Comparison of ENCODE assay signal across 17 mouse cellular contexts in genomic region chr4:48197925-48198324, GRCm38 (mm10).
DNase-seq lines count a peak whose midpoint lies in the region; ATAC-seq and TF ChIP-seq lines count a peak whose summit lies in the region.
"Had no signal": no experiment of that assay in that cellular context is flagged by ENCODE, and none has a peak within 500 bp of the region (broad histone marks: within the 10 kb centered on the region; RNA-seq: fewer than 3 reads in every experiment).

No protein-coding gene starts in this region.

- TF ChIP-seq EP300 in liver, postnatal 0 days (IDR thresholded peaks at IDR 0.05; ENCODE audit: low read depth) = no peak

- peak; percentile 41; the same call in 1 of the 2 replicates for TF ChIP-seq CTCF in forebrain, postnatal 0 days (IDR thresholded peaks at IDR 0.05; ENCODE audit: low read depth)
- TF ChIP-seq CTCF in liver, postnatal 0 days (IDR thresholded peaks at IDR 0.05; ENCODE audit: low read depth) = peak; percentile 58

- DNase-seq in forebrain, postnatal 0 days = no peak
- DNase-seq in forebrain, embryonic 11.5 days (ENCODE audit: low spot score) = no peak
- DNase-seq in liver, postnatal 0 days = no peak
- peak; percentile 41 for DNase-seq in CD4-positive, CD25-positive, alpha-beta regulatory T cell, adult 2 months (ENCODE audit: low read depth, low spot score)
- DNase-seq in cerebellum, postnatal 4 days (ENCODE audit: low spot score in 2 of 2) = no peak
- DNase-seq in right cerebral cortex, postnatal 25 days = no peak
- DNase-seq: adrenal gland, adult 2 months; cerebellum, postnatal 10 days; heart, postnatal 14 days; kidney, postnatal 14 days; thymus, postnatal 4 days had no signal

- H3K4me2 ChIP-seq in forebrain, postnatal 0 days (ENCODE audit: low read depth) = no peak overlapping the region
- no peak overlapping the region for H3K4me2 ChIP-seq in forebrain, embryonic 11.5 days (ENCODE audit: low read depth, low read length, severe bottlenecking)
- no peak overlapping the region for H3K4me2 ChIP-seq in liver, postnatal 0 days (ENCODE audit: low read depth, low read length)
- no peak overlapping the region for H3K4me2 ChIP-seq in liver, embryonic 12.5 days
- H3K4me2 ChIP-seq: embryonic facial prominence, embryonic 12.5 days had no signal

- WGBS in forebrain, postnatal 0 days = 86% methylated on average over 3 of the region's 3 CpGs
- 92% methylated on average over 3 of the region's 3 CpGs for WGBS in forebrain, embryonic 11.5 days
- WGBS in liver, postnatal 0 days (ENCODE audit: insufficient replicate concordance) = 78% methylated on average over 3 of the region's 3 CpGs
- 78% methylated on average over 3 of the region's 3 CpGs for WGBS in liver, embryonic 12.5 days (ENCODE audit: insufficient replicate concordance)

- H3K27me3 ChIP-seq in forebrain, postnatal 0 days (ENCODE audit: insufficient read depth, low read length) = no peaks in the 10 kb centered on the region
- no peaks in the 10 kb centered on the region for H3K27me3 ChIP-seq in forebrain, embryonic 11.5 days (ENCODE audit: control insufficient read depth, insufficient read depth, low read length)
- no peaks in the 10 kb centered on the region for H3K27me3 ChIP-seq in liver, postnatal 0 days (ENCODE audit: insufficient read depth, low read length)
- H3K27me3 ChIP-seq in liver, embryonic 12.5 days (replicated peaks) = no peaks in the 10 kb centered on the region
- H3K27me3 ChIP-seq: embryonic facial prominence, embryonic 12.5 days; megakaryocyte, embryonic 14.5 days had no signal

- H3K4me3 ChIP-seq in forebrain, postnatal 0 days (ENCODE audit: low read depth, low read length) = no peak overlapping the region
- no peak overlapping the region for H3K4me3 ChIP-seq in forebrain, embryonic 11.5 days (ENCODE audit: low read depth, low read length)
- no peak overlapping the region for H3K4me3 ChIP-seq in liver, postnatal 0 days (ENCODE audit: low read depth, low read length)
- H3K4me3 ChIP-seq in liver, embryonic 12.5 days = no peak overlapping the region
- H3K4me3 ChIP-seq: embryonic facial prominence, embryonic 12.5 days; limb, embryonic 10.5 days; megakaryocyte, embryonic 14.5 days; myocyte had no signal

- H3K9ac ChIP-seq in forebrain, postnatal 0 days = no peak overlapping the region
- H3K9ac ChIP-seq in forebrain, embryonic 11.5 days (ENCODE audit: low read length) = no peak overlapping the region
- H3K9ac ChIP-seq in liver, postnatal 0 days (replicated peaks) = no peak overlapping the region
- H3K9ac ChIP-seq in liver, embryonic 12.5 days = no peak overlapping the region
- H3K9ac ChIP-seq: embryonic facial prominence, embryonic 12.5 days had no signal

- H3K27ac ChIP-seq in forebrain, postnatal 0 days (ENCODE audit: low read depth, low read length) = no peak overlapping the region
- no peak overlapping the region for H3K27ac ChIP-seq in forebrain, embryonic 11.5 days (ENCODE audit: low read depth, low read length)
- H3K27ac ChIP-seq in liver, postnatal 0 days (ENCODE audit: low read depth) = no peak overlapping the region
- H3K27ac ChIP-seq in liver, embryonic 12.5 days = no peak overlapping the region
- H3K27ac ChIP-seq: embryonic facial prominence, embryonic 12.5 days; limb, embryonic 10.5 days had no signal

- no peak for ATAC-seq in forebrain, postnatal 0 days
- ATAC-seq in forebrain, embryonic 11.5 days (replicated peaks; ENCODE audit: low FRiP score) = no peak
- no peak for ATAC-seq in liver, postnatal 0 days
- no peak for ATAC-seq in liver, embryonic 12.5 days
- peak; percentile 65 for ATAC-seq in megakaryocyte progenitor cell, adult 5-6 weeks (replicated peaks; ENCODE audit: poor library complexity)

- no peaks in the 10 kb centered on the region; the same call in 1 of the 2 replicates for H3K36me3 ChIP-seq in forebrain, postnatal 0 days (ENCODE audit: insufficient read depth)
- H3K36me3 ChIP-seq in forebrain, embryonic 11.5 days (ENCODE audit: control insufficient read depth, insufficient read depth, low read length) = no peaks in the 10 kb centered on the region
- peaks cover 20% of the 10 kb centered on the region for H3K36me3 ChIP-seq in liver, postnatal 0 days (replicated peaks; ENCODE audit: insufficient read depth, low read length)
- peaks cover 38% of the 10 kb centered on the region for H3K36me3 ChIP-seq in liver, embryonic 12.5 days

- H3K9me3 ChIP-seq in forebrain, postnatal 0 days (ENCODE audit: low read length) = no peaks in the 10 kb centered on the region
- H3K9me3 ChIP-seq in forebrain, embryonic 11.5 days (ENCODE audit: control insufficient read depth, low read length) = no peaks in the 10 kb centered on the region
- H3K9me3 ChIP-seq in liver, postnatal 0 days (ENCODE audit: low read length) = no peaks in the 10 kb centered on the region
- no peaks in the 10 kb centered on the region for H3K9me3 ChIP-seq in liver, embryonic 12.5 days (replicated peaks)
- H3K9me3 ChIP-seq: embryonic facial prominence, embryonic 12.5 days; limb, embryonic 10.5 days; megakaryocyte, embryonic 14.5 days had no signal

- H3K4me1 ChIP-seq in forebrain, postnatal 0 days (ENCODE audit: insufficient read depth) = no peaks in the 10 kb centered on the region
- H3K4me1 ChIP-seq in forebrain, embryonic 11.5 days (replicated peaks; ENCODE audit: control insufficient read depth, insufficient read depth, low read length) = no peaks in the 10 kb centered on the region
- H3K4me1 ChIP-seq in liver, postnatal 0 days (ENCODE audit: insufficient read depth) = no peaks in the 10 kb centered on the region
- no peaks in the 10 kb centered on the region for H3K4me1 ChIP-seq in liver, embryonic 12.5 days
- H3K4me1 ChIP-seq: embryonic facial prominence, embryonic 12.5 days; limb, embryonic 10.5 days; megakaryocyte, embryonic 14.5 days had no signal
